Mouse (Mus musculus): Measurements from ENCODE around the gene Sema6b.
"Not testable (repeated sequence)": the region's sequence is repeated elsewhere in the genome, so short reads cannot be mapped to it uniquely, and the experiment has no call there.

The Sema6b gene

GRCm38 (mm10) chr17:56092312-56092711 is 47.8 kb downstream of the Sema6b start:
- DNase-seq (ENCODE audit: low spot score in 2 of 2): no peak

GRCm38 (mm10) chr17:56080781-56081585 is 59.2 kb downstream of the Sema6b start:
- DNase-seq (ENCODE audit: low spot score in 2 of 2): no peak

- no peak for DNase-seq (ENCODE audit: low spot score in 2 of 2)
Measured at GRCm38 (mm10) chr17:56079921-56080320, 60.2 kb downstream of the Sema6b start.

- DNase-seq (ENCODE audit: low spot score in 2 of 2): peak; percentile 97 to 98
Measured at GRCm38 (mm10) chr17:56078880-56079795, 61.0 kb downstream of the Sema6b start, which contains the start of gene Hdgfl2. Hdgfl2 (plus strand) TSS chr17:56079634.

GRCm38 (mm10) chr17:56078361-56078760 is 61.8 kb downstream of the Sema6b start:
- not testable (repeated sequence) for DNase-seq (ENCODE audit: low spot score in 2 of 2)

- no peak for DNase-seq (ENCODE audit: low spot score in 2 of 2)
Measured at GRCm38 (mm10) chr17:56077523-56077922, 62.6 kb downstream of the Sema6b start.

- peak; percentile 96 to 97 for DNase-seq (ENCODE audit: low spot score in 2 of 2)
Measured at GRCm38 (mm10) chr17:56074827-56075208, 65.3 kb downstream of the Sema6b start, which contains the start of gene Ubxn6. Ubxn6 (minus strand) TSS chr17:56075028.

- DNase-seq (ENCODE audit: low spot score in 2 of 2): peak; percentile 44 to 51
Measured at GRCm38 (mm10) chr17:56074097-56074826, 65.9 kb downstream of the Sema6b start.

Data from frontal cortex, postnatal 25 days (tissue).